Mouse (Mus musculus) MEL (cell line): ENCODE results near the gene Edc3. TPM values are rescaled to one million over a fixed set of nuclear protein-coding genes. Genes with fewer than 3 reads are reported as not detected.

Experiments
- DNase-seq: peaks from one replicate; pipeline ENCODE4 v3.0.0; 2011; ENCODE audit warnings: low read depth, low spot score
- H3K27ac ChIP-seq: 2 replicates; pipeline ENCODE4 v1.5.1; 2012; ENCODE audit warnings: low read depth, mild to moderate bottlenecking, control low read depth, low read length, moderate library complexity; ENCODE audit not compliant: control insufficient read depth
- H3K27me3 ChIP-seq, 2 experiments: fragments of 150-350 bp in 1 of 2; sonication (generic) in 1 of 2; 2 replicates each; pipeline ENCODE4 v1.6.1; 2012; ENCODE audit warnings: low read length in 2 of 2, mild to moderate bottlenecking in 2 of 2, improper control_type of control experiment in 1 of 2, moderate library complexity in 1 of 2; ENCODE audit not compliant: insufficient read depth in 2 of 2, control insufficient read depth in 1 of 2
- H3K36me3 ChIP-seq, 2 experiments: 2 replicates each; pipeline ENCODE4 v1.6.1; 2012 to 2014; ENCODE audit warnings: low read length in 2 of 2, improper control_type of control experiment in 1 of 2, inconsistent platforms in 1 of 2, mild to moderate bottlenecking in 1 of 2; ENCODE audit not compliant: insufficient read depth in 2 of 2, control insufficient read depth in 1 of 2
- H3K4me1 ChIP-seq, 2 experiments: fragments of 150-350 bp in 1 of 2; sonication (generic) in 1 of 2; 2 replicates each; pipeline ENCODE4 v1.6.1; 2012; ENCODE audit warnings: low read length in 2 of 2, improper control_type of control experiment in 1 of 2, mild to moderate bottlenecking in 1 of 2; ENCODE audit not compliant: insufficient read depth in 2 of 2, control insufficient read depth in 1 of 2
- H3K4me3 ChIP-seq, 2 experiments: fragments of 150-350 bp in 1 of 2; sonication (generic) in 1 of 2; 2 replicates each; pipeline ENCODE4 v1.5.1; 2012; ENCODE audit warnings: low read depth in 2 of 2, low read length in 2 of 2, mild to moderate bottlenecking in 2 of 2, moderate library complexity in 2 of 2, control low read depth in 1 of 2, improper control_type of control experiment in 1 of 2; ENCODE audit not compliant: control insufficient read depth in 1 of 2, insufficient read depth in 1 of 2
- H3K79me2 ChIP-seq: 2 replicates; pipeline ENCODE4 v1.6.1; 2012; ENCODE audit warnings: mild to moderate bottlenecking, low read length, moderate library complexity; ENCODE audit not compliant: control insufficient read depth, poor library complexity, insufficient read depth
- H3K9ac ChIP-seq: 2 replicates; pipeline ENCODE4 v1.6.1; 2012; ENCODE audit warnings: low read depth, mild to moderate bottlenecking, control low read depth, low read length, moderate library complexity; ENCODE audit not compliant: control insufficient read depth, poor library complexity, severe bottlenecking
- H3K9me3 ChIP-seq: fragments of 150-350 bp; sonication (generic); replicated peaks from 2 replicates; pipeline ENCODE4 v1.6.1; 2012; ENCODE audit warnings: mild to moderate bottlenecking, low read length, improper control_type of control experiment, moderate library complexity; ENCODE audit not compliant: insufficient read depth
- BHLHE40 ChIP-seq: IDR thresholded peaks from 2 replicates; pipeline ENCODE4 v1.6.1; 2012; ENCODE audit warnings: low read depth, mild to moderate bottlenecking, inconsistent platforms, low read length, improper control_type of control experiment, borderline replicate concordance
- CTCF ChIP-seq, 3 experiments: IDR thresholded peaks in 2 of 3; conservative IDR thresholded peaks in 1 of 3; 2 replicates each; pipeline ENCODE4 v1.5.1; 2011 to 2012; ENCODE audit warnings: low read length in 3 of 3, low read depth in 2 of 3, mild to moderate bottlenecking in 2 of 3, improper control_type of control experiment in 1 of 3, inconsistent platforms in 1 of 3, mixed read lengths in 1 of 3, moderate library complexity in 1 of 3; ENCODE audit not compliant: control insufficient read depth in 1 of 3, insufficient read depth in 1 of 3, poor library complexity in 1 of 3, severe bottlenecking in 1 of 3
- E2F4 ChIP-seq: IDR thresholded peaks from 2 replicates; pipeline ENCODE4 v1.6.1; 2011; ENCODE audit warnings: low read depth, low read length, improper control_type of control experiment, borderline replicate concordance
- EP300 ChIP-seq, 2 experiments: IDR thresholded peaks; 2 replicates each; pipeline ENCODE4 v1.6.1; 2011; ENCODE audit warnings: improper control_type of control experiment in 2 of 2, low read length in 2 of 2, low read depth in 1 of 2, mild to moderate bottlenecking in 1 of 2
- GABPA ChIP-seq: IDR thresholded peaks from 2 replicates; pipeline ENCODE4 v1.6.1; 2012; ENCODE audit warnings: low read depth, mild to moderate bottlenecking, inconsistent platforms, low read length, improper control_type of control experiment, moderate library complexity
- JUND ChIP-seq: IDR thresholded peaks from 2 replicates; pipeline ENCODE4 v1.6.1; 2011; ENCODE audit warnings: low read depth, mild to moderate bottlenecking, improper control_type of control experiment, low read length
- MXI1 ChIP-seq: IDR thresholded peaks from 2 replicates; pipeline ENCODE4 v1.6.1; 2011; ENCODE audit warnings: mild to moderate bottlenecking, low read depth, low read length, improper control_type of control experiment
- NELFE ChIP-seq: IDR thresholded peaks from 2 replicates; pipeline ENCODE4 v1.6.1; 2011; ENCODE audit warnings: low read depth, low read length, improper control_type of control experiment
- POLR2AphosphoS2 ChIP-seq: IDR thresholded peaks from 2 replicates; pipeline ENCODE4 v1.6.1; 2011; ENCODE audit warnings: low read length, improper control_type of control experiment
- RAD21 ChIP-seq: IDR thresholded peaks from 2 replicates; pipeline ENCODE4 v1.6.1; 2011; ENCODE audit warnings: mild to moderate bottlenecking, low read depth, low read length, improper control_type of control experiment
- SIN3A ChIP-seq: IDR thresholded peaks from 2 replicates; pipeline ENCODE4 v1.6.1; 2012; ENCODE audit warnings: low read length, improper control_type of control experiment, inconsistent platforms
- SMC3 ChIP-seq: IDR thresholded peaks from 2 replicates; pipeline ENCODE4 v1.6.1; 2011; ENCODE audit warnings: low read depth, low read length, improper control_type of control experiment
- TAL1 ChIP-seq: IDR thresholded peaks from 2 replicates; pipeline ENCODE4 v1.6.1; 2012; ENCODE audit warnings: mild to moderate bottlenecking, inconsistent platforms, low read length, moderate library complexity, mixed read lengths
- TBP ChIP-seq: IDR thresholded peaks from 2 replicates; pipeline ENCODE4 v1.8.0; 2011; ENCODE audit warnings: low read depth, low read length, improper control_type of control experiment
- TCF12 ChIP-seq: IDR thresholded peaks from 2 replicates; pipeline ENCODE4 v1.6.1; 2014; ENCODE audit warnings: low read depth, mild to moderate bottlenecking, inconsistent platforms, low read length, improper control_type of control experiment, moderate library complexity
- UBTF ChIP-seq: IDR thresholded peaks from 2 replicates; pipeline ENCODE4 v1.6.1; 2012; ENCODE audit warnings: low read depth, mild to moderate bottlenecking, inconsistent platforms, low read length, improper control_type of control experiment, moderate library complexity, borderline replicate concordance; ENCODE audit not compliant: insufficient read depth
- USF1 ChIP-seq: IDR thresholded peaks from 2 replicates; pipeline ENCODE4 v1.6.1; 2014; ENCODE audit warnings: low read depth, mild to moderate bottlenecking, inconsistent platforms, low read length, improper control_type of control experiment, moderate library complexity
- ZC3H11A ChIP-seq: IDR thresholded peaks from 2 replicates; pipeline ENCODE4 v1.6.1; 2012; ENCODE audit warnings: low read depth, mild to moderate bottlenecking, inconsistent platforms, low read length, improper control_type of control experiment
- ZMIZ1 ChIP-seq: IDR thresholded peaks from 2 replicates; pipeline ENCODE4 v1.6.1; 2012; ENCODE audit warnings: low read depth, mild to moderate bottlenecking, inconsistent platforms, low read length, improper control_type of control experiment, moderate library complexity
- polyA plus RNA-seq, 2 experiments: library from polyadenylated mRNA; stranded (reverse) in 1 of 2; unstranded in 1 of 2; fragments of >175 nt in 1 of 2; fragments of >200 nt in 1 of 2; gene quantifications; 2 replicates each; pipeline versions ENCODE4 v1.2.1 to v1.2.4; 2012; ENCODE audit warnings: low replicate concordance in 2 of 2, low read depth in 1 of 2; ENCODE audit not compliant: insufficient read length in 2 of 2, insufficient read depth in 1 of 2, missing spikeins in 1 of 2
- total RNA-seq: library from RNA; depleted of rRNA; stranded (reverse); fragments of 300-350 nt; gene quantifications from 2 replicates; pipeline ENCODE4 v1.2.3, GENCODE M21; 2012

The Edc3 gene
- total and polyA plus RNA-seq, 3 experiments = 7.2 to 25.7 TPM; not detected in 1

- peaks cover 20 to 25% of the 10 kb centered on the region in 2 experiments for H3K36me3 ChIP-seq
- H3K27me3 ChIP-seq = no peaks in the 10 kb centered on the region
- no peak overlapping the region for H3K27ac ChIP-seq
- no peak overlapping the region for H3K4me3 ChIP-seq
- DNase-seq = peak; percentile 63
- peaks cover 35% of the 10 kb centered on the region for H3K79me2 ChIP-seq
- no peak for TF ChIP-seq GABPA
- no peak for TF ChIP-seq TAL1
- TF ChIP-seq RAD21 = peak; percentile 49
- 0 out of 2 replicates have a peak, but pooled peaks have one; percentile 22 for TF ChIP-seq SIN3A
- TF ChIP-seq ZC3H11A = peak; percentile 29; the same call in 1 of the 2 replicates
- no peak for TF ChIP-seq ZMIZ1
- no peak for TF ChIP-seq BHLHE40
- TF ChIP-seq CTCF (IDR thresholded peaks at IDR 0.05 in 2 of 3, conservative IDR thresholded peaks at IDR 0.05 in 1 of 3; ENCODE audit: control insufficient read depth in 1 of 3, insufficient read depth in 1 of 3, low read depth in 2 of 3, low read length in 3 of 3, poor library complexity in 1 of 3, severe bottlenecking in 1 of 3) = peak; percentile 73 to 93 (median 81)
- peak; percentile 69 for TF ChIP-seq SMC3
- TF ChIP-seq, all 39 proteins: peak for 5
- H3K9ac ChIP-seq = no peak overlapping the region
- H3K4me1 ChIP-seq = peaks cover 5 to 17% of the 10 kb centered on the region in 2 experiments
- H3K9me3 ChIP-seq = no peaks in the 10 kb centered on the region
These were observed 50.9 kb downstream of the Edc3 start for GRCm38 (mm10) chr9:57759289-57759688.

GRCm38 (mm10) chr9:57760416-57761146 lies 52.2 kb downstream of the Edc3 start:
- no peak for DNase-seq
- H3K79me2 ChIP-seq = peaks cover 47% of the 10 kb centered on the region
- H3K9me3 ChIP-seq = no peaks in the 10 kb centered on the region
- H3K27ac ChIP-seq = no peak overlapping the region
- no peak overlapping the region for H3K4me3 ChIP-seq
- peaks cover 19 to 20% of the 10 kb centered on the region in 2 experiments for H3K36me3 ChIP-seq
- peaks cover 5 to 17% of the 10 kb centered on the region in 2 experiments for H3K4me1 ChIP-seq
- H3K9ac ChIP-seq = no peak overlapping the region
- H3K27me3 ChIP-seq = no peaks in the 10 kb centered on the region
- TF ChIP-seq E2F4 (no peak), GABPA (no peak), USF1 (no peak), NELFE (no peak), SIN3A (no peak), JUND (no peak), TBP (no peak), TCF12 (no peak), UBTF (no peak), POLR2AphosphoS2 (no peak), MXI1 (no peak), EP300 (IDR thresholded peaks at IDR 0.05; ENCODE audit: low read depth in 1 of 2, low read length in 2 of 2) (no peak)
